Mouse (Mus musculus): ENCODE measurements around the gene Dtx4. TPM values are rescaled to one million over a fixed set of nuclear protein-coding genes. Genes with fewer than 3 reads are reported as not detected.

Dtx4 gene
- polyA plus RNA-seq, 1 experiment from 2014 or later, result 39.8 TPM

DNA sequence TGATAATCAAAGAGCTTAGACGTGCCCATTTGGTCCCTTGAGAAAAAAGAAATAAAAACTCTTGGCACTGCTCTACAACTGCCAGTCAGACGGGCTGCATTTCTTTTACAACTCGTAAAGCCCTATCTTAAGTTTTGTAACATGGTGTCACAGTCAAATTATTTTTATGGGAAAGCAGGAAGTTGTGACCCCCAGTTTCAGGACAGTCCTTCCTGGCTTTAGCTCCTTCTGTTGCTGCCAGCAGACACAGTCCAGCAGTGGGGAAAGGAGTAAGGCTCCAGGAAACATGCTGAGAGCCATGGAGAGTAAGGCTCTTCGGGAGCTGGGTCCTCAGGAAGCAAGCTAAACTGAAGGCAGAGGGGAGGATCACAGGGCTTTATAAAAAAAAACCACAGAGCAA lies 17.5 kb downstream of the Dtx4 start:
- Histone ChIP-seq H3K9ac (ENCODE audit: low read length) (no peak overlapping the region), H3K9me3 (ENCODE audit: control insufficient read depth, low read length) (no peaks in the 10 kb centered on the region), H3K27me3 (ENCODE audit: control insufficient read depth, insufficient read depth, low read length) (no peaks in the 10 kb centered on the region), H3K27ac (ENCODE audit: low read depth, low read length) (no peak overlapping the region), H3K4me1 (replicated peaks; ENCODE audit: control insufficient read depth, insufficient read depth, low read length) (peaks cover 7% of the 10 kb centered on the region; the same call in 1 of the 2 replicates), H3K4me2 (ENCODE audit: low read depth, low read length, severe bottlenecking) (no peak overlapping the region), H3K4me3 (ENCODE audit: low read depth, low read length) (no peak overlapping the region), H3K36me3 (ENCODE audit: control insufficient read depth, insufficient read depth, low read length) (peaks cover 21% of the 10 kb centered on the region; the same call in 1 of the 2 replicates)
- DNase-seq (ENCODE audit: low spot score) (no peak), ATAC-seq (replicated peaks; ENCODE audit: low FRiP score) (no peak)
- 74% methylated on average over 4 of the region's 4 CpGs for WGBS

DNA sequence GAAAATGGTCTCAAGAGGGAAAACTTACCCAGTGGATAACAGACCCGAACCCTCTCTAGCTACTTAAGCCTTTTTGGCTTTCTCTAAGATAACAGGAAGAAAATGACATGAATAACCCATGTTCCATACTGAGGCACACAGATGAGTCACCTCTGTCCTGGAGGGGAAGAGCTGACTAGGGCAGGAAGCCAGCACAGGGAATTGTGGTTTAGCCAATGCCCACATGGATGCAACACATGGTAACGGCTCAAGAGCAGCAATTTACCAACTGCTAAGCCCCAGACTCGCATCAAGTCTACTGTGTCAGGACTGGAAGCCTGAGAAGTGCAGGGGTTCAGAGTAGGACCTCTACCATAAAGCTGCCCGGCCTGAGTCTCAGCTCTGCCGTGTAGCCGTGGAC lies 22.9 kb downstream of the Dtx4 start:
- Histone ChIP-seq H3K36me3 (ENCODE audit: control insufficient read depth, insufficient read depth, low read length) (peaks cover 19% of the 10 kb centered on the region; the same call in 1 of the 2 replicates), H3K9me3 (ENCODE audit: control insufficient read depth, low read length) (no peaks in the 10 kb centered on the region)
- ATAC-seq (replicated peaks; ENCODE audit: low FRiP score), result no peak

DNA sequence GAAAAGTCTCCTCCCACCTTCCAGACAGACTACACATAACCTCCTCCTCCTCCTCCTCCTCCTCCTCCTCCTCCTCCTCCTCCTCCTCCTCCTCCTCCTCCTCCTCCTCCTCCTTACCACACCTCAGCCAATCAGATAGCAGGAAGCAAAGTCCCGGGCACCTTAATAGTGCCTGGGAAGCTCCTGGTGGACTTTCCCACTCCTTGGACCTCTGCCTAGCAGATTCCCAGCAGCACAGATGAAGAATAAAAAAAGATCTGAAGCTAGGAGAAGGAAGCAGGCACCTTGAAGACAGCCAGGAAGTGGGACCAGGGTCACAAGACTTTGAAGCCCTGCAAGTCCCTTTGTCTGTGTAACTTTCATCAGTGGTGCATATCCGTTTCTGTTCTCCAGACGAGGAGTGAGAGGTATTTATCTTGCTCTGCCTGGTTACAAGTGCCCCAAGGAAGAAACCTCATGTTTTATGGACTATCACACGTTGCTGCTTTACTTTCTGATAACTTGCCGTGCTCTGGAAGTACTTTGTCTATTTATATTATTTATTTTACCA lies 24.5 kb downstream of the Dtx4 start:
- no peak for DNase-seq (ENCODE audit: low spot score)
- no peak for ATAC-seq (replicated peaks; ENCODE audit: low FRiP score)
- H3K4me2 ChIP-seq (ENCODE audit: low read depth, low read length, severe bottlenecking), result no peak overlapping the region

More for the DNA sequence above, 22.9 kb downstream of the Dtx4 start:
- no peak overlapping the region for H3K4me2 ChIP-seq (ENCODE audit: low read depth, low read length, severe bottlenecking)
- no peaks in the 10 kb centered on the region for H3K27me3 ChIP-seq (ENCODE audit: control insufficient read depth, insufficient read depth, low read length)
- no peak overlapping the region for H3K4me3 ChIP-seq (ENCODE audit: low read depth, low read length)
- no peak for DNase-seq (ENCODE audit: low spot score)
- no peaks in the 10 kb centered on the region for H3K4me1 ChIP-seq (replicated peaks; ENCODE audit: control insufficient read depth, insufficient read depth, low read length)
- H3K27ac ChIP-seq (ENCODE audit: low read depth, low read length), result no peak overlapping the region
- WGBS, result 85% methylated on average over 6 of the region's 6 CpGs
- no peak overlapping the region for H3K9ac ChIP-seq (ENCODE audit: low read length)

DNA sequence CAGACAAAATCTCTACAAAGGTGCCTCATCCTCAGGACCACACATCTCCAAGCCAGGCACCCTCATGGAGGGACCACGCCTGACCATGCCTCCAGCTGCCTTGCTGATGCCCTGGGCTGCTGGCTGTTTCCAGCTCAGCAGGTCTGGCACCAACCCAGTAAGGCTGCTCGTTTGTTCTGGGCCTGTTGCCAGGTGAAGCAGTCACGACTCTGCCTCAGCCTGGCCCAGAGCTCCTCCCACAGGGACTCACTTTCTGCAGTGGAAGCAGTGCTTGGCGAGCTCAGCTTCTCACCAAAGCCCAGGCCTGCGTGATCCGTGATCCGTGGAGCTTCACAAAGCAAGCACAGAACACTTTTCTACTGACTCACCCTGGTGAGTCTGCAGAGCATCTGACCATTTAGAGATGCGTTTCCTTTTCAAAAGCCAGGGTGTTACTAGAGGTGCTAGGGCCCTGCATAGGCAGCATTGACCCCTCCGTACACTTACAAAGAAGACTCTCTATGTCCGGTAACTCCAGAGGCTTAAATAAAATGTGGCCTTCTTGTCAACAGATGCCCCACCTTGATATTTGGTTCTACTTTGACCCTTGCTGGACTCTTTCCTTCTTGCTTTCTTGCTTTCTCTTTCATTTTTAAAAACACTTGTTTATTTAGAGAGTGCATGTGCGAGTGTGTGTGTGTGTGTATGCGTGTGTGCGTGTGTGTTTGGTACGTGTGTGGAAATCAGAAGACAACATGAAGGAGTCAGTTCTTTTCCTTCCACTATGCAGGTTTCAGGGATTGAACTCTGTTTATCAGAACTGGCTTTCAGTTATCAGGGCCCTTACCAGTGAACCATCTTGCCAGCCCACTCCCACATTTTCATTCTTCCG lies 25.6 kb downstream of the Dtx4 start:
- ATAC-seq (replicated peaks; ENCODE audit: low FRiP score) (0 out of 2 replicates have a peak, but pooled peaks have one; percentile 44), DNase-seq (ENCODE audit: low spot score) (peak; percentile 57)
- Histone ChIP-seq H3K4me1 (replicated peaks; ENCODE audit: control insufficient read depth, insufficient read depth, low read length) (no peaks in the 10 kb centered on the region), H3K9me3 (ENCODE audit: control insufficient read depth, low read length) (no peaks in the 10 kb centered on the region), H3K27me3 (ENCODE audit: control insufficient read depth, insufficient read depth, low read length) (no peaks in the 10 kb centered on the region), H3K36me3 (ENCODE audit: control insufficient read depth, insufficient read depth, low read length) (peaks cover 3% of the 10 kb centered on the region; the same call in 1 of the 2 replicates), H3K4me3 (ENCODE audit: low read depth, low read length) (no peak overlapping the region), H3K4me2 (ENCODE audit: low read depth, low read length, severe bottlenecking) (no peak overlapping the region), H3K27ac (ENCODE audit: low read depth, low read length) (no peak overlapping the region), H3K9ac (ENCODE audit: low read length) (no peak overlapping the region)
- WGBS, result 81% methylated on average over 15 of the region's 15 CpGs

More for the DNA sequence above, 24.5 kb downstream of the Dtx4 start:
- H3K4me3 ChIP-seq (ENCODE audit: low read depth, low read length), result no peak overlapping the region
- H3K4me1 ChIP-seq (replicated peaks; ENCODE audit: control insufficient read depth, insufficient read depth, low read length), result no peaks in the 10 kb centered on the region
- no peaks in the 10 kb centered on the region for H3K27me3 ChIP-seq (ENCODE audit: control insufficient read depth, insufficient read depth, low read length)
- H3K27ac ChIP-seq (ENCODE audit: low read depth, low read length), result no peak overlapping the region
- H3K9ac ChIP-seq (ENCODE audit: low read length), result no peak overlapping the region
- H3K36me3 ChIP-seq (ENCODE audit: control insufficient read depth, insufficient read depth, low read length), result peaks cover 11% of the 10 kb centered on the region; the same call in 1 of the 2 replicates
- no peaks in the 10 kb centered on the region for H3K9me3 ChIP-seq (ENCODE audit: control insufficient read depth, low read length)
- WGBS, result 79% methylated on average over 4 of the region's 5 CpGs

DNA sequence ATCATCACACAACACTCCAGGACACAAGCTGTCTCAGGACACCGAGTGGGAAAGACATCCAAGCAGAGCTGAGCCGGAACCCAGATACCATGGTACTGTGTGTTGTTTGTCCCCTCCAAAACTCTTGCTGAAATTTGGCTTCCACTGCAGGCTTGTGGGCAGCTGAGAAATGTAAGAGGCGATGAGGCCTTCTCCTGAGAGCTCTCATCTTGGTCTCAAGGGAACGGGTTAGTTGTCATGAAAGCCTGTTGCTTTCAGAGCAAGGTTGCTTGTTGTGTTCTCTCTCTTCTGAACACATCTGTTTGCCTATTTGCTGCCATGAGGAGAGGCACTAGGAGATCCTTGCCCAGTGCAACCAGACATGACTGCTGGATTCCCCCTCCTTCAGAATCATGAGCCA lies 27.3 kb downstream of the Dtx4 start:
- Histone ChIP-seq H3K27me3 (ENCODE audit: control insufficient read depth, insufficient read depth, low read length) (no peaks in the 10 kb centered on the region), H3K4me3 (ENCODE audit: low read depth, low read length) (no peak overlapping the region), H3K27ac (ENCODE audit: low read depth, low read length) (no peak overlapping the region), H3K4me2 (ENCODE audit: low read depth, low read length, severe bottlenecking) (no peak overlapping the region), H3K9me3 (ENCODE audit: control insufficient read depth, low read length) (no peaks in the 10 kb centered on the region), H3K4me1 (replicated peaks; ENCODE audit: control insufficient read depth, insufficient read depth, low read length) (no peaks in the 10 kb centered on the region), H3K36me3 (ENCODE audit: control insufficient read depth, insufficient read depth, low read length) (peaks cover 9% of the 10 kb centered on the region), H3K9ac (ENCODE audit: low read length) (no peak overlapping the region)
- 90% methylated on average over 4 of the region's 4 CpGs for WGBS
- no peak for ATAC-seq (replicated peaks; ENCODE audit: low FRiP score)
- no peak for DNase-seq (ENCODE audit: low spot score)

DNA sequence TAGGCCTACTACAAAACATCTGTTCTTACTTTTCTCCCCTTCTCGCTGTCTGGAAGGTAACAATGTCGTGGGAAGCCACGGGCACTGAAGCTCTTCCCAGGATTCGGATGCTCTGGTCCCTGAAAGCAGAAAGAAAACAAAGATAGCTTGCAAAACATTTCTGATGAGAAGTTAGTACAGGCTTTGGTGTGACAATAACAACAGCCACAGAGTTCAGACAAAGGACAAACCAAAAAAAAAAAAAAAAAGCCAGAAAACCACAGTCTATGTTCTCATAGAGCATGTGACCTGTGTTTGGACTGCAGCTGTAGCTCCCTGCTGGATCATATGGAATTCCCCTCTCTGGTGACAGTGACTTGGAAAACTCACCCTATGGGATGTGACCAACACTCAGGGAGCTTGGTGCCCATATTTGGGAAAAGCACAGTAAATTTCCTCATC lies 28.0 kb downstream of the Dtx4 start:
- Histone ChIP-seq H3K27ac (ENCODE audit: low read depth, low read length) (no peak overlapping the region), H3K4me1 (replicated peaks; ENCODE audit: control insufficient read depth, insufficient read depth, low read length) (no peaks in the 10 kb centered on the region), H3K9me3 (ENCODE audit: control insufficient read depth, low read length) (no peaks in the 10 kb centered on the region), H3K4me3 (ENCODE audit: low read depth, low read length) (no peak overlapping the region), H3K36me3 (ENCODE audit: control insufficient read depth, insufficient read depth, low read length) (peaks cover 12% of the 10 kb centered on the region), H3K4me2 (ENCODE audit: low read depth, low read length, severe bottlenecking) (no peak overlapping the region), H3K9ac (ENCODE audit: low read length) (no peak overlapping the region), H3K27me3 (ENCODE audit: control insufficient read depth, insufficient read depth, low read length) (no peaks in the 10 kb centered on the region)
- ATAC-seq (replicated peaks; ENCODE audit: low FRiP score), result no peak
- DNase-seq (ENCODE audit: low spot score), result no peak
- 65% methylated on average over 4 of the region's 4 CpGs for WGBS

DNA sequence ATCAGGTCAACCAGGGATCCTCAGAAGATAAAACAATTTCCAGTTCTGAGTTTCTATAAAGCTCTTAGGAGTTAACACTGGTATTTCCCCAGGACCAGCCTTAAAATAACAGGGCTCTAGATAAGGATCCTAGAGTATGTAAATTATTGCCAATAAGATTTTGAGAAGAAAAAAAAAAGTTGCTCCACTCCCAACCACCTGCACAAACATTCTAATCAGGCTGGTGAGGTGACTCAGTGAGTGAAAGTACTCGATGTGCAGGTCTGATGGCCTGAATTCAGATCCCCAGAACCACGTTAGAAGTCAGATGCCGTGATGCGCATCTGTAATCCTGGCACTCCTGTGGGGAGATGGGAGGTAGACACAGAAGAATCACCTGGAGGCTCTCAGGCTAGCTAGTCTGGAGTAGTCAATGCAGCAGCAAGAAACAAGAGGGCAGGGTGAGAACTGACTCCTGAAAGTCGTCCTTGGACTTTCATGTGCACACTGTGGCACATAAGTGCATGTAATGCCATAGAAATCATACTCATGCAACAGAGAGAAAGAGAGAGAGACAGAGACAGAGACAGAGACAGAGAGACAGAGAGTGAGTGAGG lies 28.8 kb downstream of the Dtx4 start:
- Histone ChIP-seq H3K4me1 (replicated peaks; ENCODE audit: control insufficient read depth, insufficient read depth, low read length) (no peaks in the 10 kb centered on the region), H3K4me3 (ENCODE audit: low read depth, low read length) (no peak overlapping the region), H3K36me3 (ENCODE audit: control insufficient read depth, insufficient read depth, low read length) (peaks cover 10% of the 10 kb centered on the region), H3K4me2 (ENCODE audit: low read depth, low read length, severe bottlenecking) (no peak overlapping the region), H3K27me3 (ENCODE audit: control insufficient read depth, insufficient read depth, low read length) (no peaks in the 10 kb centered on the region), H3K27ac (ENCODE audit: low read depth, low read length) (no peak overlapping the region), H3K9ac (ENCODE audit: low read length) (no peak overlapping the region), H3K9me3 (ENCODE audit: control insufficient read depth, low read length) (no peaks in the 10 kb centered on the region)
- DNase-seq (ENCODE audit: low spot score), result no peak
- no peak for ATAC-seq (replicated peaks; ENCODE audit: low FRiP score)
- 82% methylated on average over 5 of the region's 5 CpGs for WGBS

DNA sequence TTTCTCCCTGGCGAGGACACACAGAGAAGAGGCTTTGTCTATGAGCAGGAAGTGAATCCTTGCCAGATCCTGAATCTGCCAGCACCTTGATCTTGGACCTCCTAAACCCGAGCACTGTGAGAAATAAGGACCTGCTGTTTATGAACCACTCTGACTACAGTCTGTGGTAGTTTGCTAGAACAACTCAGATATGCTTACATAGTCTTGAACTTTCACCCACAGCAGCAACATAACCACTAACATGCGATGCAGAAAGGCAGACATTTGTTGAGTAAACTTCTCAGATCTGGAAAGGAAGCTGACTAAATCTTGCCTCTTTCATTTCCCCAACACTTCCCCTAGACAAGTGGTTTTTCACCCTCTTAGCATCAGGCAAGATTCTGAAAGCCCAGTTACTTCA lies 29.4 kb downstream of the Dtx4 start:
- Histone ChIP-seq H3K4me3 (ENCODE audit: low read depth, low read length) (no peak overlapping the region), H3K27ac (ENCODE audit: low read depth, low read length) (no peak overlapping the region), H3K9me3 (ENCODE audit: control insufficient read depth, low read length) (no peaks in the 10 kb centered on the region), H3K4me2 (ENCODE audit: low read depth, low read length, severe bottlenecking) (no peak overlapping the region), H3K4me1 (replicated peaks; ENCODE audit: control insufficient read depth, insufficient read depth, low read length) (no peaks in the 10 kb centered on the region), H3K36me3 (ENCODE audit: control insufficient read depth, insufficient read depth, low read length) (peaks cover 10% of the 10 kb centered on the region), H3K27me3 (ENCODE audit: control insufficient read depth, insufficient read depth, low read length) (no peaks in the 10 kb centered on the region), H3K9ac (ENCODE audit: low read length) (no peak overlapping the region)
- DNase-seq (ENCODE audit: low spot score) (no peak), ATAC-seq (replicated peaks; ENCODE audit: low FRiP score) (no peak)
- 83% methylated on average over 3 of the region's 3 CpGs for WGBS

Data from forebrain, embryonic 11.5 days (tissue).